Mouse (Mus musculus): Measurements from ENCODE around the gene Kifc3.

DNA sequence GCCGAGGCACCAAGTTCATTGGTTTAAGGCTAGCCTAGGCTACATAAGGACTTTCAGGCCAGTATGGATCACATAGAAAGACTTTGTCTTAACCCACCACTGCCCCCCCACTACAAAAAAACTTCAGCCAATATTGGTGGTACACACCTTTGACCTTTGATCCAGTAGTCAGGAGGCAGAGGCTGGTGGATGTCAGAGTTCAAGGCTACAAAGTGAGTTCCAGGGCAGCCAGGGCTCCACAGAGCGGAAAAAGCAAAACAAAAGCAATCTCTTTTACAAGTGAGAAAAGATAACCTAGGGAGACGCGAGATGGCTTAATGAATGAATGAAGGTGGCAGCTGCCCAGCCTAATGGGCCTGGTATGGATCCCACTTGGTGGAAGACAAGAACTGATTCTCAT lies 48.6 kb downstream of the Kifc3 start:
- TF ChIP-seq POLR2A (IDR thresholded peaks at IDR 0.05; ENCODE audit: extremely low read depth, insufficient read depth, low read length) (no peak), CTCF (IDR thresholded peaks at IDR 0.05; ENCODE audit: low read depth, low read length) (no peak)

Data from liver, adult 2 months (tissue).